Mouse (Mus musculus) liver, embryonic 14.5 days (tissue): Measurements from ENCODE around the gene Ier5.

Experiments
- CTCF ChIP-seq: IDR thresholded peaks from 2 replicates; pipeline ENCODE4 v1.5.1; 2016; ENCODE audit warnings: antibody characterized with exemption, low read depth, control low read depth
- EP300 ChIP-seq: IDR thresholded peaks from 2 replicates; pipeline ENCODE4 v1.6.1; 2016; ENCODE audit warnings: antibody characterized with exemption, low read depth

DNA sequence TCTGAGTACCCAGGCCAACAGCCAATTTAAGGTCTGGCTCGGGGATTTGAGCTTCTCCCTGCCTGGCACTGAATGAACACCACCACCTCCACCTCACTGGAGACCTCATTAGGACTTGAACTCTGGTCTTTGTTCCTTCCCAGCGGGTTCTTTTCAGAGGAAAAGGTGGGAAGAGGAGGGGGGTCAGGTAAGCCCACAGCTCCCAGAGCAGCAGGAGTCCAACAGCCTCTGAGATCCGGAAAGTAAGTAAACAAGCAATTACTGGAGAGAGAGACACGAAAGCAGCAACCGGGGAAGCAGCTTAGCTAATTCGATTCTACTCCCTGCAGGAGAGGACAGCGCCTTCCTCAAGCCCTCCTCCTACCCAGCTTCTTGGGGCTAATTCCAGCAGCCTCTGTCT is 13.0 kb downstream of the Ier5 start:
- TF ChIP-seq CTCF = no peak
- TF ChIP-seq EP300 = no peak
